Mouse (Mus musculus): ENCODE data around the gene Olfr510.
"Not testable (repeated sequence)": the region's sequence is repeated elsewhere in the genome, so short reads cannot be mapped to it uniquely, and the experiment has no call there.

The Olfr510 gene

GRCm38 (mm10) chr7:108666118-108666517, at the start of gene Olfr510:
Gene Olfr510 (plus strand): TSS chr7:108666418.
- ATAC-seq (ENCODE audit: low TSS enrichment): no peak

- ATAC-seq (ENCODE audit: low TSS enrichment): not testable (repeated sequence)
These were observed 49.4 kb upstream of the Olfr510 start for GRCm38 (mm10) chr7:108616781-108617180.

GRCm38 (mm10) chr7:108621514-108621913, 44.7 kb upstream of the Olfr510 start, which contains the start of gene Olfr507:
Gene Olfr507 (plus strand): TSS chr7:108621814.
- ATAC-seq (ENCODE audit: low TSS enrichment): no peak

GRCm38 (mm10) chr7:108629694-108630093, 36.5 kb upstream of the Olfr510 start, which contains the start of gene Olfr508:
Gene Olfr508 (plus strand): TSS chr7:108629994.
- ATAC-seq (ENCODE audit: low TSS enrichment): no peak

GRCm38 (mm10) chr7:108651806-108652205, 14.4 kb upstream of the Olfr510 start, which contains the start of gene Olfr509:
Gene Olfr509 (minus strand): TSS chr7:108651906.
- no peak for ATAC-seq (ENCODE audit: low TSS enrichment)

- no peak for ATAC-seq (ENCODE audit: low TSS enrichment)
These were observed 3.8 kb upstream of the Olfr510 start for GRCm38 (mm10) chr7:108662419-108662818.

GRCm38 (mm10) chr7:108671058-108671457, 4.8 kb downstream of the Olfr510 start:
- no peak for ATAC-seq (ENCODE audit: low TSS enrichment)

GRCm38 (mm10) chr7:108678886-108679285, 12.7 kb downstream of the Olfr510 start:
- no peak for ATAC-seq (ENCODE audit: low TSS enrichment)

- no peak for ATAC-seq (ENCODE audit: low TSS enrichment)
These were observed 46.8 kb downstream of the Olfr510 start, which contains the start of gene Olfr512 for GRCm38 (mm10) chr7:108713020-108713419. Gene Olfr512 (plus strand): TSS chr7:108713320.

Data from frontal cortex, adult (tissue).